Mouse (Mus musculus) kidney, postnatal 4 days (tissue): Measurements from ENCODE around the gene Slc39a11.

Source experiments
- DNase-seq, 2 experiments: peaks; one replicate each; pipeline ENCODE4 v3.0.0; 2021; ENCODE audit warnings: mixed read lengths in 2 of 2

Slc39a11 gene

DNA sequence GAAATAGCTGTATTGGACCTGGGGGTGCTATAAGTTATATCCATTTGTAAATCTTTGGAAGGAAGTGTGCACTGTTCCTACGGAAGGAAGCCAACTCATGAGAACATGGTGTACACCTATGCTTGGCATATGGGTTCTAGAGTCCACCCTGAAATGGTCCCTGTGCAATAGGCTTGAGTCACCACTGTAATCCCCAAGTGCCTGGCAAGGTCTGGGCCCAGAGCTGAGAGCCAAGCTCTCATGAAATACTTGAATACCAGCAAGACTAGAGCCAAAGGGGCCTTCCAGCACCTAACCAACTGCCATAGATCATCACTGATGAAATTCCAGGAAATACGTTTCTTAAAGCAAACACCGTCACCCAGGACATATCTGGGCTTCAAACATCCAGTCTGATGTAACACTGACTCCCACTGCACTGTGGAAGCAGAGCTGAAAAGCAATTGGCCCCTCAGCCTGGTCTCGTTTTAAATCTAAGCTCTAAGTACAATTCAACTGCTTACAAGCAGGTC lies 111.4 kb downstream of the Slc39a11 start:
- no peak for DNase-seq

DNA sequence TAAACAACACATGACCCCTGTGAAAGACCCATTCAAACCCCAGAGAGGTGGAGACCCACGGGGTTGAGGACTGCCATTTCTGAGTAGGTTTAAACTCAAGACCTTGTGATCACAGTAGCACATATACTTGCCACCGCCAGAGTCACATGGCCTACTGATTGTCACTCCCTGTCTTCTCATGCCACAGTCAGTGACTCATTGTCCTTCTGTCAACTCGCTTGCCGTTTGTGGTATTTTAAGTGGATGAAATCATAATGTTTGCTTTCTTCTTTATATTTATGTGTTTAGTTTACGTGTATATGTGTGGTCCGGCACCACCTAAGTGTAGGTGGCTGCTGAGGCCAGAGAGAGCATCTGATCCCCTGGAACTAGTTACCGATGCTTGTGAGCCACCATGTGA lies 112.2 kb downstream of the Slc39a11 start:
- no peak for DNase-seq

DNA sequence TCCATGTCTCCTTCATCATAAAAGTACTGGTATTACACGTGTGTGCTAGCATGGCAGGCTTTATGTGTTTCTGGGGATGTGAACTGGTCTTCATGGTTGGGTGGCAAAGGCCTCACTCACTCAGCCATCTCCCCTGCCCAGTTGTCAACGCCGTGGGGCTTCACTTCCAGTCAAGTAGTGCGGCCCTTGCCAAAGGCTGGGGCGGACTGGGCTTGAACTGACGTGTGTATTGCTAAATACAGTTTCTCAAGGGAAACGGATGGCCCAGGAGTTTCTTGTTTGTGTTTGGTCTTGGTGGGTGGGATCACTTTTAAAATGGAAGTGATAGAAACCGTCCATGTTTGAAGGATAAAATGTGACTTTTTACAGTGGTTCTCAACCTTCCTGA lies 112.7 kb downstream of the Slc39a11 start:
- no peak for DNase-seq

DNA sequence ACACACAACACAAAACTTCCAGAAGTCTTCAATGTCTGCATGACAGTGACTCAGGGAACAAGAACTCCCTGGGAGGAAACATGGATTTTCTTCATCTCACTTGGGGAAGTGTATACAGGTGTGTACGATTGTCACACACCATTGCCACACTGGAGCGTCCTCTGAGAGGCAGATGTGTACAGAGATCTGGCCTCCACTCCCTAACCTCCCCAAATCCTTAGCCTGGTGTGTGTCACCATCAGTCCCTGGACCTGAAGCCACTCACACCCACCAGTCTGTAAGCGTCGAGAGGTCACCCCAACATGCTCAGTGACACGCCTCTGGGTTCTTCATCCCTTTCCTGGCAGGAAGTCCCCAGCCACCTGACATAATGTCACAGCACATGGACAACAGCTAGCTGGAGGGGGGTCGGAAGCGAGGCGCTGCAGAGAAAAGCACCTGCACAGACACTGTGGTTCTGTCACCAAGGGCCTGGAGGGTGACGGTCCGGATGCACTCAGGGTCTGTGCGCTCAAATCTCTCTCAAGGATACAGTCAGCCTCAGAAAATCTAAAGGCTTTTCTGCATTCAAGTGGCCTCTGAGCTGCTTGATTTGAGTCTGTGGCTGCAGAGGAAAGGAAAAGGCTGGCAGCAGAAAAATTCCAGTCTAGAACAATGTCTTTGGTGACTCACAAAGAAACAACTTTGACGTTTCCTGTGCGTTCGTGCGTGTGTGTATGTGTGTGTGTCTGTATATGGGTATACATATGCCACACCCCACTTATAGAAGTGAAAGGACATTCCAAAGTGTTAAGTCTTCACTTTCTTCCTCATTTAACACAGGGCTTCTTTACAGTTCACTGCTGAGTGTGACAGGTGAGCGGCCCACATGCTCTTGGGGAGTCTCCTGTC lies 113.3 kb downstream of the Slc39a11 start:
- no peak for DNase-seq

DNA sequence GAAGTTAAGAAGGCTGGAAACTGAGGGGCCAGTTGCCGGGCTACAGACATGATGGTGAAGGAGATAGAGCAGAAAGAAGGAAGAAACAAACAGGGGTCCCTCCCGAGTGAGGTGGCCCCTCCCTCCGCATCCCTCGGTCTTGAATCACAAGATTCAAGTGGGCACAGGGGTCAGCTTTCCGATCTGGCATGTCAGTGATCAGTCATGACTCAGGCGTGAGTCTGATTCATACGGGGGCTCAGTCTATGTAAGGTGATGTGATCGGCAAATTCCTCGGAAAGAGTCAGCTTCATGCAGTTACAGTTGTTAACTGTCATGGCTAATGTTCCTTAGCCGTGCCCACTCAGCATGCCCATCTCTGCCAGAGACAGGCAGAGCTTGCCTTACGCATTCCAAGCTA lies 115.5 kb downstream of the Slc39a11 start:
- no peak for DNase-seq

DNA sequence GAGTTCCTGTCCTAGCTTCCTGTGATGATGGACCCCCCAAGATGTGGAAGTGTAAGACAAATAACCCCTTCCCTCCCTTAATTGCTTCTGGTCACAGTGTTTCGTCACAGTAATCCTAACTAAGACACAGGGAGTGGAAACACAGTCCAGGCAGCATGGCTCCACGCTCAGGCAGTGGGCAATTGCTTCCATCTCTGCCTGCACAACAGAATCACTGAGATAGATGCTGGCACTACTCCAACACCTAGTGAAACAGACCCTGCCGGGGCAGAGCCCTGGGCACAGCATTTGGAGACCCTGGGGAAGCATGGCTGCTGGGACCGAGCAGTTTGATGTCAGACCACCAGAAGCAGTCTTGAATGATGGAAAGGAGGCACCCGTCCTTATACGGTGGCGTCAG lies 115.9 kb downstream of the Slc39a11 start:
- DNase-seq = no peak

DNA sequence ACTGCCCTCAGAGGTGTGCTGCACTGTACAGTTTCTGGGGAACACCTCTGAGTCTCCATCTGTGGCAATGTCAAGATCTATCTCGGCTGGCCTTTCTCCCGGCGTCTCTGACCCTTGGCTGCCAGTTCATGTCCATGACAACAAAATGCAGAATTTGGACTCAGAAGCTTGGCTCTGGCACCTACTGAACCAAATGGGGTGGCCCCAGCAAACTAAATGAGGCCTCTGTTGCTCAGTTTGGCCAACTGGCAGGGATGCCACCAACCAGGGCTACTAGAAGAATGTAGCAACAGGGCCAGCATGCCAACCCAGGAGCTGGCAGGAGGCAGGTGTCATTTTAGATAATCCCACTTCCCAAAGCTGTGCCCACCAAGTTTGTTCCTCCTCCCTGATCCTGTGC lies 121.5 kb downstream of the Slc39a11 start:
- DNase-seq = no peak

DNA sequence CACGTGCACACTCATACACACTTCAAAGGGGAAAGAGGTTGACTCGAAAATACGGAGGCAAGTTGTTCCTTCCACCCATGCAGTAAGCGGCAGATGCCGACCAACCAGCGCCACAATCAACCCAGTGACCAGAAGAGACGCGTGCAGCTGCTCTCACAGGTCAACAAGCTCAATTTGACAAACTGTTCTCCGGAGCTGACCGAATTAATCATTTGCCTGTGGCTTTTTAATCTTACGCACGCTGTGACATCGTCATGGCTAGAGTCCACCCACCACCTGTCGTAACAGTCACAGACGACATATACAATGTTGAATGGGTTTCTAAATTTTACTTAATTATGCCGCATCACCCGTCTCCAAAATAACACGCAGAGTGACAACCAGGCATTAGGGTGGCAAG lies 124.1 kb downstream of the Slc39a11 start:
- no peak for DNase-seq

DNA sequence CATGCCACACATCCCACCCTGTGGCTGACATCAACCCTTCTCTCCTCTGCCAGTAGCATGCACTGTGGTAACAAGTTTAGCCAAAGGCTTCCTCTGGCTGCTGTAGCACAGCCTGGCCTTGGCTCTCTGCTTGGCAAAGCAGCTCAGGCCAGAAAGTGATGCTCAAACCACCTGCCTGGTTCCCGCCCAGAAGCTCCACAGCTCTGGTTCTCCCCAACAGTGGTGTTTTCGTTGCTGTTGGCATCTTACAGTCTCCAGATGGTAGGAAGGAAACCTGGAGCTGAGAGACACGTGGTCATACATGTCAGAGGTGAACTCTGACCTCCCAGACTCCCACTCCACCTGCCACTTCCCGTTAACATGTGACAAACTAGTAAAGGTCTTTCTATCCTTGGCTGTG lies 127.2 kb downstream of the Slc39a11 start:
- DNase-seq = no peak

DNA sequence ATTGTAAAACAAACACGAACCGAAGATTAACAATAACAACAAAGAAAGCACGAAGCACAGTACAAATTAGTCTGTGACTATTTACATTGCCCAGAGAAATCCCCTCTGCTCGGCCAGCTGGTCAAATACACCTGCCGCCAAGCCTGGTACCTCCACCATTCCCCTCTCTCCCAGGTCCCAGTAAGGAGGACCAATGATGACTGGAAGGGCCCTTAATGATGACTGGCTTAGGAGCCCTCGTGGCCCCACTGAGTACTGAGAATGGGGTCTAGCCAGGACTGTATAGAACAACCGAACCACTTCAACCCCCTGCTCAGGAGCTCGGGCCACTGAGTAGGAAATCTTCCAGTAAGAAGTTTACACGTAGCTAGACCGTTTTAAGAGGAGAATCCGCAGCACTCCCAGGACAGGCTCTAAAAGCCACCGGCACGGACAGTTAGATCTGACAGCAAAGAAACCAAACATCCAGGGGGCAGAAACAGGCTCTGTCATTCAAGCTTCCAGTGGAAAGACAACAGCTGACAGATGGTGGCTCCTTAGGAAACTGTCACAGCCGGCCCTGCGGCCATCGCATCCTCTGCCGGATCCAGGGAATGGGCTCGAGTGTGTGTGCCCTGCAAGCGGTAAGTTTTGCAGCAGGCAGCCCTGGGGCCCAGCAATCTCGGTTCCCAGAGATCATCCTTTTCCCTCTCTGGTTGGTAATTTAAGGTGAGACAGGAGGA lies 128.2 kb downstream of the Slc39a11 start:
- no peak for DNase-seq

DNA sequence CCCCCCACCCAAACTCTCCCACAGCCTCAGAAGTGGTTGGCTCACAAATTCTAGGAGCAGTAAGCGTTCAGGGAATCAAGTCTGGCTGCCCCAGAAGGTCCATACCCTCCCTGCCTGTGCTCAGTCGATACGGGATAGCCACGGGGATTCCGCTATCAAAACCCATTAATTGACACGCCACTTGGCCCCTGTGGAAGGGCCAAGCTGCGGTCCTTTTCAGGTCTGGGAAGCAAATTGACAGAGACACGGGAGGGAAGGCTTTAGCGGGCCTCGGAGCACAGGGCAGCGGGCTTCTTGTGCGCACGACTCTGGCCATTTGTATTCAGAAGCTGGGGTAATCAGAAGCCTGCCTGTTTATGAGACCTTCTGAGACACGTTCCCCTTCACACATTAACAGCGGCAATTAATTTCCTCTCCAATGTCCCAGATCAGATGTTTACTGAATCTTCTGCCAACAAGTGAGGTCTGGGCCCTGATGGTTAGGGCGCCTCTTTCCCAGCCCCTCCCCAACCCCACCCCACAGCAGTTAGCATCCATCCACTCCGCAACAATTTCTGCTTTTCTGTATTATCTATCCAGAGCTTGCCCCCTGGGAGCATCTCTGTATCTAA lies 128.9 kb downstream of the Slc39a11 start:
- no peak for DNase-seq

DNA sequence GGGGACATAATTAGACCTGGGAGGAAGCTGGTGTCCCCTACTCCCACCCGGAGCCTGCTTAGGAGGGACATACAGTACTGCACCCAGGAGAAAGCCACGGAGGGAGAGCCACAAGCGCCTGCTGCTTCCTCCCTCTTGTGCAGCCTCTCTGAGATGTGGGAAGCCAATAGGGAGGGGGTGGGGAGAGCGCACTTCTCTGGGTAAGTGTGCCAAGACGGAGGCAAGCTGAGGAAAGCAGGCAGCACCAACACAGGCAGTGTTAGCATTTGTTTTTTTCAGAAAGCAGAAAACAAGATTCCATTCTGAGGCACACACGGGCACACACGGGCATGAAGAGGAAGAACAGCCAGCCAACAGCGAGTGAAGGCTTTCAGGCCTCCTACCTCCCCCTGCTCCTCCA lies 129.5 kb downstream of the Slc39a11 start:
- DNase-seq = no peak

DNA sequence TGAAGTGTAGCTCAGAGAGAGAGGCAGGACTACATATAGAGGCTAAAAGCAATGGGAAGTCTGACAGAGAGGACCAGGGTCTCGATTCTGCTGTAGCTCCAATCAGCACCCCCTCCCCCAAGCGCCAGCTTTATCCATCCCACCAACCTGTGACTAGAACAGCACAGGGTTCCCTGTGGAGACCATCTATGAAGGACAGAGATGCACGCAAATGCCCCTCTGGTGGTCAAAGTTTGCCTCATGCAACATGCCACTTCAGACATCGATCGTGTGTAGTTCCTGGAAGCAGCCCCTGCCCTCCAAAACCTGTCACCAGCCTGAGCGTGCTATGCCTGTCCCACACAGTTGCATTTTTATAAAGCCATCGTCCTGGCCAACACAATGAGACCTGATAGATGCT lies 129.9 kb downstream of the Slc39a11 start:
- no peak for DNase-seq

DNA sequence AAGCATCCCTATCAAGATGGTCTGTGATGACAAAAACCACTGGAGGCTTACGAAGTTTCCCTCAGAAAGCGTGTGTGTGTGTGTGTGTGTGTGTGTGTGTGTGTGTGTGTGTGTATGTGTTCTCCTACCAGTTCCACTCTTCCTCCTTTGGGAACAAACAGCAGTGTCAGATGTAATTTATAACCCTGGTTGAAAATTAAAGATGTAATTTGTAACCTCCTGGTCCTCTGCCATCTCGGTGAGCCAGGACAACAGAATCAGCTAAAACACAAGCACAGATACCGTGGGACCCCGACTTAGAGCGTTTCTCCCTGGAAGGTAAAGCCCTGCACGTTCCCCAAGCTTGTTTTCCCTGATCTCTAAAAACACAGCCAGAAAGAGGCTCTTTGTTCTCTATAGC lies 131.7 kb downstream of the Slc39a11 start:
- no peak for DNase-seq

DNA sequence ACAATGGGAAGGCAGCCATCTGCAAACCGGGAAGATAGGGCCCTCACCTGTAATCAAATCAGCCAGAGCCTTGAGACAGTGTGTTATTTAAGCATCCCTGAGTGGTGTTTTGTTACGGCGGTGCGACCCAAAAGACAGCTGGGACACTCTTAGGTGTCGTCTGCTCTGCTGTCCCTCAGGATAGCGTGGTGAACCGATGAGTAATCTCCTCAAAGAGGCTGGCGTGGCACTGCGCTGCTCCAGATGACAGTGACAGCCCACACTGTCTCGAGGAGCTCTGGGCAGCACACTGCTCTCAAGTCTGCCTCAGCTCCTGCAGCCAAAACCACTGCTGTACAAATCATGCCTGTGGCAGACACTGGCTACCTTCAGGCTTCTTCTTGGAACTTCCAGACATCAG lies 133.7 kb downstream of the Slc39a11 start:
- no peak for DNase-seq

DNA sequence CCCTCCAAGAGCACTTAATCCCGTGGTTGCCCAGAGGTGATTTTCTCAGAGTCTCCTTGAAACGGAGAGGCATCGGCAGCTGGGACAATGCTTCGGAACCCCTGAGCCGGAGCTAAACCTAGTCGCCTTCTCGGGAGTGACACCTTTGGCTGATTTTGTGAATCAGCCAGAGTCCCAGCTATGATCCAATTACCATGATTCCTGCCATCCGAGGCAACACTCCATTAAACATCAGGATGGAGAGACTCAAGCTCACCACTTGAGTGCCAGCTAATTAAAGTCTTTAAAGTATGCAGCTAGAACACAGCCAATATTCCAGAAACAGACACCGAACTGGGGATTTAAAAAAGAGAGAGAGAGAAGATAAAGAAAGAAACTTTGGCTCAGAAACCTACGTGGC lies 136.9 kb downstream of the Slc39a11 start:
- no peak for DNase-seq

DNA sequence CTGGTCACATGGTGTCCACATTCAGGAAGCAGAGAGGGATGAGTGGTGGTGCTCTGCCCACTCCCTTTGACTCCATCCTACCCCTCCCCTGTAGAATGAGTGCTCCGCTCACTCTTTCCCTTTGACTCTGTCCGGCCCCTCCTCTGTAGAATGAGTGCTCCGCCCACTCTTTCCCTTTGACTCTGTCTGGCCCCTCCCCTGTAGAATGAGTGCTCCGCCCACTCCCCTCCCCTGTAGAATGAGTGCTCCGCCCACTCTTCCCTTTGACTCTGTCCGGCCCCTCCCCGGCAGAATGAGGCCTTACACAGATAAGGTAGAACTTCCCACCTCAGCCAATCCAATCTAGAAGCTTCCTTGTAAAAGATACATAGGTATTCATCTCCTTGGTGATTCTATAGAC lies 137.7 kb downstream of the Slc39a11 start:
- no peak for DNase-seq

DNA sequence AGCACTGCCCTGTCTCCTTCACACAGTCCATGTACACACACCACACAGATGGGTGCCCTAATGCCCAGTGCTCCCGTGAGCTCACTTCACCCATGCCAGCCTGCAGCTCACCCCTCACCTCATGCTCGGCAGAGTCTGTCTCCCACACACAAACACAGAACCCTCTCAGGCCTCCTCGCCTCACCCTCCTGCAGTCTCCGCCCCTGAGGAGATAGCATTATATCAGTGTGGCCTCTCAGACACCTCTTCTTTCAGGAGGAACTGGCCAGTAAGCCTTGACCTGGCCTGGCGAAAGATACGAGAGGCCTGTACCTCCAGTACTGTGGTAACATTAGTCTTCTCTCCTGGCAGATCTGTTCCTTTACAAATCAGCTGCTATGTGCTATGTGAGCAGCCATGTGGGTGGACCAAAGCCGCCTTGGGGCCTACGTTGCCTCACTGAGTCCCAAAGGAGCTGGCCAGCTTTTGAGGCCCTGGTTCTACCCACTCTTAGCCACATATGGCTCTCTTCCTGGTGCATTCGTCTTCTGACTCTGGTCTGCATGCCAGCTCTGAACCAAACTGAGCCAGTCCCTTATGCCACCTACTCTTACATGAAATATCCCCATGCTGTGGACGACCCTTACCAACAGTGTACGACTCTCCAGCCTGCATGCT lies 138.8 kb downstream of the Slc39a11 start:
- DNase-seq = no peak

DNA sequence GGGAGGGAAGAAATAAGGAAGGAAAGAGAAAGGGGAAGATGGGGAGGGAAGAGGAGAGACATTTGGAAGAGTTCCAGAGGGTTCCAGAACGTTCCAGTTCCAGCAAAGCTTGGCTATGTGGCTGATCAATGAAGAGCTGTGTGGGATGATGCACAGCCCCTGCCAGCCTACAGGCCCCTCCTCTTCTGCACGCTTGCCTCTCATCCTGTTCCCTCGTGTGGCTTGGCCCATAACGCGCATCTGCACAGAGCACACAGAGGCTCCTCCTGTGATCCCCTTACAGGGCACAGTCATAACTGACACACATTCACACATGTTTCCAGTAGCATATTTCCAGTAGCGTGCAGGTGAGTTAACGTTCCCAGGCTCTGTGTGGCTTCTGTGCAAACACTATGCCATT lies 139.6 kb downstream of the Slc39a11 start:
- no peak for DNase-seq

DNA sequence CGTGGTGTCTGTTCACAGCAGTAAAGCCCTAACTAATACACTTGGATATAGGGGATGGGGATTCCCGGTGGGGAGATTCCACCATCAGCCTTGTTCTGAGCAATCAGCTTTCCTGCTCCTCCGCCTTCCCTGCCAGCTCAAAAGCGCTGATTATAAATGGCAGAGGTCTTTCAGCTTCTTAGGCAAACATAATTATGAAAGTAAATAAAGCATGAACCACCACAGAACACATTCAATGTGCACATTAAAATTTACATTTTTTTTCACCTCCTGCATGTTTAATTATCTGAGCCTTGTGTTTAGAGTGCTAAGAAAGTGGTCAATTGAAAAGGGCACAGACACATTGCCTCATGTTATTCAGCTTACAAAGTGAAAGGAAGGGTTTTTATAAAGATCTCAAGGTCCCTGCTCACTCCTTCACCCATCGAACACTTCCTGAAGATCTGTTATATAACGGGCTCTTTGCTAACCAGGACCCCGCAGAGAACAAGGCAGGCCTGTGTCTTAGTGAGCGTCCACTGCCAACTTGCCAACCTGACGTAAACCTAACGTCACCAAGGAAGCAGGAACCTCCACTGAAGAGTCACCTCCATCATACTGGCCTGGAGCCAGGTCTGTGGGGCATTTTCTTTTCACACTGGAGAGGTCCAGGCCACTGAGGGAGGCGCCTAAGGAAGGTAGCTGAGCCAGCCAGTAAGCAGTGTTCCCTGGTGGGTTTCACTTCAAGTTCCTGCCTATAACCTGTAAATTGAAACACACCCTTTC lies 142.0 kb downstream of the Slc39a11 start:
- DNase-seq = no peak

DNA sequence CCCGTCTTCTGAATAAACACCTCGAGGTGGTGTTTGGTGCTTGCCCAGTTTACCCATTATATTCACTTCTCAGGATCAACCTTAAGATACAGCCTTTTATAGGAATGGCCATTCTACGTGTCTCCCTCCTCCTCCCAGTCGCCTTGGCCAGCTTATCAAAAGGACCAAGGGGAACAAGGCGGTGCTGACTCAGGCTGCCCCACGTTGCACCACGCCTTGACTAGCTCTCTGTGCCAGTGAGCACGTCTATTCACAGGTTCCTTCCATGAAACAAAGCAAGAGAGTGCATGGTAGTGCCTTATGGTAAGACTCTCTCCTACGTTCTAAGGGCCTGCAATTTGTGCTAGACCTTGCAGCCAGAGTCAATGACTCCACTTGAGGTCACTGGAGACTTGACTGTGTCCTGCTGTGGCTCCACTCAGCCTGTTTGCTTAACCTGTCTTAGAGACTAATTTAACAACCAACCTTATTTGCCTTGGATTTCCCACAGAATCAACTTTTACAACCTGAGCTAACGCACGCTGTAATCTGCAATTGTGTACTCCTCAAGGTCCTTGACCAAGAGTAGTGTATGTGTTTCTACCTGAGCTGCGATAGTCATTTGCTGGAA lies 144.2 kb downstream of the Slc39a11 start:
- DNase-seq = no peak

DNA sequence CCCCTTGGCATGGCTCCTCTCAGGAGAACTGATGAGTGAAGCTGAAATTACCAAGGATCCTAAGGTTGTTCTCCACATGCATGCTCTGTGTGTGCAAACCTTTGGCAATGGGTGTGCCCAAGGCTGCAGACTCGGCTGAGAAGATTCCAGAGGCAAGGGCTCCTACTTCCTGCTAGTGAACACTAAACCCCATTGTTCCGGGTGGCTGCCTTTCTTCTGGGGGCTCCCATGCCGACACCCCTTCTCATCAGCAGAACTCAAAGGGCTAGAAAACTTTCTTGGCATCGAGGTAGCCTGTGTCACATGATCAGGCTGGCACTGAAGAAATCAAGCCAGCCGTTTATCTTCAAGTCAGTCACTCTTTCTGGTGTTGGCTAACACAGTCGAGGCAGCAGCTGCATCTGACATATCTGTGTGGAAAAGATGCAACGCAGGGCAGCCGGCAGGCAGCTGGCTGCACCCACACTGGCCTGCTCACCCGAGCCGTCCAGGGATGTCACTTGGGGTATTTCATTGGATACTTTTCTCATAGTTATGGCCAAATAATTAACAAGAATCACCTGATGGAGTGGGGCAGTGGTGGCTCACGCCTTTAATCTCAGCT lies 145.3 kb downstream of the Slc39a11 start:
- no peak for DNase-seq
